Mouse (Mus musculus) left cerebral cortex, adult 2 months (tissue): Measurements from ENCODE around the gene Rnf227. TPM values are rescaled to one million over a fixed set of nuclear protein-coding genes. Genes with fewer than 3 reads are reported as not detected.
A peak's percentile ranks its signal among the peaks of the same experiment; 100 is the strongest.

Source experiments
- DNase-seq, 2 experiments: peaks; one replicate each; pipeline ENCODE4 v3.0.0; 2021 to 2022; ENCODE audit warnings: low spot score in 2 of 2, mixed read lengths in 1 of 2; ENCODE audit errors: extremely low spot score in 1 of 2
- H3K27ac ChIP-seq: fragments of 200-600 bp; 2 replicates; pipeline ENCODE4 v1.8.1; 2022
- H3K4me3 ChIP-seq: fragments of 200-600 bp; 2 replicates; pipeline ENCODE4 v1.8.1; 2022
- CTCF ChIP-seq: fragments of 200-600 bp; IDR thresholded peaks from 2 replicates; pipeline ENCODE4 v1.8.1; 2022; ENCODE audit warnings: antibody characterized with exemption, mild to moderate bottlenecking, moderate library complexity
- intact Hi-C: fragments of 180-260 bp; cut with DNase I; formaldehyde crosslinking; loops from one replicate; pipeline ENCODE4 v1.15.1; 2025
- total RNA-seq, 2 experiments: library from RNA; stranded (reverse); gene quantifications; 2 replicates each; pipeline ENCODE4 v1.2.3; 2021

The Rnf227 gene
- total RNA-seq, 2 experiments from 2014 or later, result 170 to 181 TPM

DNA sequence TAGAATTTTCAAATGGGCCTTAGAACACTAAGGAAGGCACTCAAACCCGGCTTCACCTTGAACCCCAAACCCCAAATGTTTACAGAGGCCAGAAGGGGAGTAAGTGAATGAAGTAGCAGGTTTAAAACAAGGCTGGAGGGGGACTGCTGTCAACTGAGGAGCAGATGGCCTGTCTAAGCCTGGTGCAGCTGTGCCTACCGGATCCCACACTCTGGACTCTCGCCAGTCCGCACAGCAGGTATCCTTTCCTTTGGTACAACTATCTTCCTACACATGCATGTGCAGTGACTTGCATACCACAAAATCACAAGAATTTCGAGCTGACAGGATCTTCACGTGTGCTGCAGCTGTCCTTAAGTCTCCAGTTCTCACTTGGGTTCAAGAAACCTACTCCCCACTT, 18.3 kb upstream of the Rnf227 start:
- 0 out of 2 replicates have a peak overlapping the region, but pooled peaks have one; percentile 6 for H3K27ac ChIP-seq
- no peak for TF ChIP-seq CTCF
- H3K4me3 ChIP-seq, result no peak overlapping the region; the same call in 1 of the 2 replicates
- peak in 1 of 2 experiments; percentile 57 for DNase-seq
- intact Hi-C loops, result loop anchor here (2.0 kb wide), 2 partner anchors 45 to 53 kb away; no protein-coding TSS in a partner anchor

DNA sequence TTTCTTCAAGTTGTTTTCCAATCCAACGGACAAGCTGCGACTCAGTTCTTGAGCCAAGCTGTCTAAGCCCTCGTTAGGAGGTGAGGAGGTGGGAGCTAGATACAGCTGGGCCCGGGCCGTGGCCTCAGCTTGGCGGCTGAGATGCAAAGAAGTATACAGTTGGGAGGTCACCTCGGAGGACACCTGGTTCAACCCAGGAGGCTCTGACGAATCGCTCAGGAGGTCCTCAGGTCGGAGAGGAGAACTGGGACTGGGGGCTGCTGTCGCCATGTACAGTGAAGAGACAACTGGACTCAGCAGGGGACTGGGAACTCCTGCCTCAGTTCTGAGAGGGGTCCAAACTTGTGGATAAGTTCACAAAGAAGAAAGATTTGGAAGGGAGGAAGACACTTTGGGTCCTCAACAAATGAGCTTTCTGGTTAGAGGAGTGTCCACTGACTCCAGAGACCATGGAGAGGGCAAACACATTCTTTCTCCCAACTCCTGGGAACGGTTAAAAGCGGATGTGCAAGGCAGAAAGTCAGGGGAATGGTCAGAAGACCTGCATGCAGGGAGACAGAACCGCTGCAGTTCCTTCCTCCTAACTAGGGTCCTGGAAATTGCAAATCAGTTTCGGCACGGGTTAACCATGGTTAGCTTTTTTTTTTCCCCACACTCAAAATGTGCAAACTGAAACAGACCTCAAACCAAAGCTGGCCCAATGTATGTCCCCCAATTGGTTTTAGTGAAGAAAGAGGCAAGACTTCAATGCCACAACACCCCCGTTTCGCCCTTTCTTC, 17.4 kb upstream of the Rnf227 start:
- intact Hi-C loops, result loop anchor here (2.0 kb wide), 2 partner anchors 44 to 54 kb away; no protein-coding TSS in a partner anchor
- DNase-seq, result no peak
- Histone ChIP-seq H3K27ac (peak overlapping the region; percentile 93), H3K4me3 (peak overlapping the region; percentile 84)
- no peak for TF ChIP-seq CTCF

DNA sequence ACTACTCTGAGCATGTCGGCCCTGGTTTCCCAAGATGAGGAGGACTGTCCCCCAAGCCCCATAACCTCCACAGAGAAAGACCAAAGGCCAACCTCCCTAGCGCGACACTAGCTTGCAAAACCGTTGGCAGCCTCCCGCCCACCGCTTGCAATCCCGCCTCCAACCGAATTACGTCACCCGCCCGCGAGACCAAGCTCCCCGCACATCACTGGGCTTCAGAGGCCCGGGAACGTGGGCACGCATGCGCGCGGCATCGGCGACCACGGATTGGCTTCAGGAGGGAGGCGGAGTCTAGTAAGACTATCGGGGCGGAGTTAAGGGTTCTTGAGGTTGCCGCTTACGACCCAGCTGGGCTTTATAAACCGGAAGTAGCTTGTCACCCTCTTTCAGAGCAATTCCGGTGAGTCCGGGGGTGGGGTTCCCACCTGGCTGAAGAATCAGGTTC, 16.6 kb upstream of the Rnf227 start, which contains the start of the genes Cntrob and Trappc1:
Cntrob (minus strand) TSS at position 109 of the 445 bp plus-strand sequence.
Trappc1 (plus strand) TSS at position 314 of the 445 bp plus-strand sequence.
- peak within 1 kb of the TSS; percentile 93 for H3K27ac ChIP-seq
- DNase-seq, result peak; percentile 98
- peak within 1 kb of the TSS; percentile 84 for H3K4me3 ChIP-seq
- intact Hi-C loops, result loop anchor here (2.0 kb wide), 2 partner anchors 43 to 55 kb away; no protein-coding TSS in a partner anchor
- TF ChIP-seq CTCF, result no peak

DNA sequence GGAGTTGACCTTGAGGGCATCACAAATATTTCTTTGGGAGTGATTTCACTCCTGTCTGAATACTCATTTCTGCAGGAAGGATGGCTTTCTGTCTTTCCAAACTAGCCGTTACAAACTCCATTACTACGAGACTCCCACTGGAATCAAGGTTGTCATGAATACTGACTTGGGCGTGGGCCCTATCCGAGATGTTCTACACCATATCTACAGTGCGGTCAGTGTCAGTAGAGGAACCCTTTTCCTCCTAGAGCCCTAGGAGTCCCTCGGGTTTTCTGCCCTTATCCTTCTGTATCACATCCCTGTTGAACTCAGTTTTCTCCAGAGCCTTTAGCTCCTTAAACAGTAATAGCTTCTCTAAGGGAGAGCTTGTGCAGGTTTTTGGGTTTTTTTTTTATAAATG, 15.5 kb upstream of the Rnf227 start:
- intact Hi-C loops, result no loop called here
- no peak for DNase-seq
- Histone ChIP-seq H3K4me3 (peak overlapping the region; percentile 84), H3K27ac (no peak overlapping the region)
- no peak for TF ChIP-seq CTCF

DNA sequence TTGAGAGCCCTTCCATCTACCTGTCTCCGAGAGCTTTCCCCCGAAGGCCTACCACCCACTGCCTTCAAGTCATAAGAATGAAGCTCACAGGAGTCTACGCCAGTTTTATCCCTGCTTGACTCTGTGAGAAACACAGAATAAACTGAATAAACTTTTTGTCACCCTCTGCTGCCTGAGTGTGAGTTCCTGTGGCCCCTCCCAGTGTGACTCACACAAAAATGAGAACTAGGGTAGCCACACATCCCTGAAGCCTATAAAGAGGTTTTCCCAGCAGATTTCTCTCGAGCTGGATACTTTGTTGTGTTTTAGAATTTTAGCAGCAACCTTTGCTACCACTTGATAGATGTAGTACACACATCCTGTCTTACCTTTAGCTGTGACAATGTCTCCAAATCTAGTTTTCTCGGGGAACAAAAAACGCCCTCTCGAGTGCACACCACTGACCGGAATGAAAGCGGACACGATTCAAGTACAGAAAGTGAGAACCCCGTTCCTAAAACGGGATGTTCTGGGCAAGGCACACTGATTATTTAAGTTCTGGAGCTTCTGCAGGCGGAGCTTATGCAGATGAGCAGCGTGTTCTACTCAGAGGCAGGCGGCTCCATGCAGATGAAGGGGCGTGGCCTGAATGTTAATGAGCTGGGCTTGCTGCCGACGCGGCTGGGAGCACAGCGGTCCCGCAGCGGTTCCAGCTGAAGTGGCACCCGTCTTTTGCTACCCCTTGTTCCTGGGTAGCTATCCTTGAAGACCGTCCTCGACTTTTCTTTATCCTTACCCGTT, 14.4 kb upstream of the Rnf227 start, which contains the start of gene Kcnab3:
Kcnab3 (plus strand) TSS at position 631 of the 780 bp plus-strand sequence.
- TF ChIP-seq CTCF, result no peak
- intact Hi-C loops, result no loop called here
- H3K27ac ChIP-seq, result peak within 1 kb of the TSS; percentile 89
- DNase-seq, result peak; percentile 72 to 80
- peak within 1 kb of the TSS; percentile 70 for H3K4me3 ChIP-seq

DNA sequence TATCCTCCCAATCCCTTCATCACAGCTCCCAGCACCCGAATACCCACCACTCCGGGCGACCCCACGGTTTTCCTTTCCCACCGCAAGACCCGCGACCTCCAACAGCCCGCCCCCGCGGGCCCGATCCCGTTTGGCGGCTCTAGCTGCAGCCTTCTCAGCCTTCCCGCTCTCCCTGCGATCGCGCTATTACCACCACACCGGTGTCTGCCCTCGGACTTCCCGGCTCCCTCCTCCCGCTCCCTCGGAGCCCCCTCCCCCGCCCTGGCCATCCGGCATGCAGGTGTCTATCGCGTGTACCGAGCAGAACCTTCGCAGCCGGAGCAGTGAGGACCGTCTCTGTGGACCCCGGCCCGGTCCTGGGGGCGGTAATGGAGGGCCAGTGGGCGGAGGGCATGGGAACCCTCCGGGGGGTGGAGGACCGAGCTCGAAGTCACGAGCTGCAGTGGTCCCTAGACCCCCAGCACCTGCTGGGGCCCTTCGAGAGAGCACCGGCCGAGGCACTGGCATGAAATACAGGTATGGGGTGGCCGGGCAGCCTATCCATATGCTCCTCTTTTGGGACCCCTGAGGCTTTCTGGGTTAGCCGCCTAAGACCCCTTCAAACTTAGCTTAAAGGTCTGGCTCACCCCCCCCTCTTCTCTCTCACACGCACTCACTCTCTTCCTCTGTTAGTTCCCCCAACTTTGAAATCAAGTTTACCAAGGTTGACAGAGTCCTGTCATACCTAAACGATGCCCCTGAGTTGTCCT, 13.7 kb upstream of the Rnf227 start:
- intact Hi-C loops, result no loop called here
- no peak for DNase-seq
- peak overlapping the region; percentile 70 for H3K4me3 ChIP-seq
- peak overlapping the region; percentile 89 for H3K27ac ChIP-seq
- TF ChIP-seq CTCF, result no peak

DNA sequence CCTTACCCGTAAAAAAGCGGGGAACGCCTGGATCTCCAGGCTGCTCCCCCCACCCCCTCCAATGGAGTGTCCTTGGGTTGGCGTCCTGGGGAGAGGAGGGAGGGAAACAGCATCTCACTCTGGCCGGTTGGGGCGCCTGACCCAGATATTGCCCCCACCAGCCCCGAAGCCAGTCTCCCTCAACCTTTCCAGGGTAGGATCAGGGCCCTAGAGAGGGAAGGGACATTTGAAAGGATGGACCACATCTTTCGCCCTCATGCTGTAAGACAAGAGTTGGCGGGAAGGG, 13.2 kb upstream of the Rnf227 start:
- intact Hi-C loops, result no loop called here
- no peak; the same call in 1 of the 2 replicates for TF ChIP-seq CTCF
- Histone ChIP-seq H3K27ac (peak overlapping the region; percentile 89), H3K4me3 (peak overlapping the region; percentile 70)
- no peak for DNase-seq

DNA sequence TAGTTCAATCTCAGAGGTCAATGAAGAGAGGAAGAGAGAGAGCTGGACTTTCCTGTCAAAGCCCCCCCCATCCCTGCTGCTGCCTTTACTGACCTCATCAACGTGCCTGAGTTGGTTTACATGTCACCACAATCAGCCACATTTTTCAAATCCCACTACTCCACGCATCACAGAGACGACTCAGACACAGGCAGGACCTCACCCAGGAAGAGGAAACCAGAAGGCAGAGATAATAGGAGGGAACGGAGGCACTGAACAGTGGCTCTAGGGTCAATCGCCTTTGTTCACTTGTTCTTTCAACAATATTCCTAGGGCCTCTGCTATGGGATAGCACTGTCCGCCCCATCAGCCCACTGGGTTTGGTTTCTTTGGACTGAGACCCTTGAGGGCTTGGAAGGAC, 12.6 kb upstream of the Rnf227 start:
- Histone ChIP-seq H3K27ac (no peak overlapping the region; the same call in 1 of the 2 replicates), H3K4me3 (no peak overlapping the region; the same call in 1 of the 2 replicates)
- intact Hi-C loops, result no loop called here
- TF ChIP-seq CTCF, result no peak
- DNase-seq, result no peak

DNA sequence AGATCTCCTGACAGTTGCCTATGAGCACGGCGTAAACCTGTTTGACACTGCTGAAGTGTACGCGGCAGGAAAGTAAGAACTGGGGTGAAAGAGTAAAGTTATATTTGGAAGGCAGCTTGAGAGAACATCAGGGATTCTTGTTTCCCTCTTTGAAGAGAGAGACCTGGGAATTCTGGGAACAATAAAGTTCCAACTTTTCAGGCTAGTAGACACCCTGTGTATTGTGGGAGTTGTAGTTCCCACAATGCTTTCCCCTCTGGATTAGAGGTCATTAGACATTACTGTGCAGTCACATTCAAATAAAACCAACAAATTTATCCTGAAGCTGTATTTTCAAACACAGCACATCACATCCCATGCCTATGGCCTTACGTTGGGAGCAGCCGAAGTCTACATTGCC, 11.7 kb upstream of the Rnf227 start:
- Histone ChIP-seq H3K27ac (no peak overlapping the region), H3K4me3 (no peak overlapping the region)
- no peak for DNase-seq
- TF ChIP-seq CTCF, result no peak
- intact Hi-C loops, result no loop called here

DNA sequence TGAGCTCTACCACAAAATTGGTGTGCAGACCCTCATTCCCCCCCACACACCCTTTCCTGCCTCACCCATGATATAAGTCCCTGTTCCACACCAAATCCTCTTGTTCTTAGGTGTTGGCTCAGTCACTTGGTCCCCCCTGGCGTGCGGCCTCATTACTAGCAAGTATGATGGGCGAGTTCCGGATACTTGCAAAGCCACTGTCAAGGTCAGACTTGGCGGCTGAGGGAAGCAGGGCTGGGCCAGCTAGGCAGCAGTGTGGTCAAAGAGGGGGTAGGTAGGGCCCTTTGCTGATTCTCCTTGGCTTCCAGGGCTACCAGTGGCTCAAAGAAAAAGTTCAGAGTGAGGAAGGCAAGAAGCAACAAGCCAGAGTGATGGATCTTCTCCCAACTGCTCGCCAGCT, 9.1 kb upstream of the Rnf227 start:
- Histone ChIP-seq H3K4me3 (no peak overlapping the region), H3K27ac (no peak overlapping the region)
- TF ChIP-seq CTCF, result no peak
- no peak for DNase-seq
- intact Hi-C loops, result no loop called here

DNA sequence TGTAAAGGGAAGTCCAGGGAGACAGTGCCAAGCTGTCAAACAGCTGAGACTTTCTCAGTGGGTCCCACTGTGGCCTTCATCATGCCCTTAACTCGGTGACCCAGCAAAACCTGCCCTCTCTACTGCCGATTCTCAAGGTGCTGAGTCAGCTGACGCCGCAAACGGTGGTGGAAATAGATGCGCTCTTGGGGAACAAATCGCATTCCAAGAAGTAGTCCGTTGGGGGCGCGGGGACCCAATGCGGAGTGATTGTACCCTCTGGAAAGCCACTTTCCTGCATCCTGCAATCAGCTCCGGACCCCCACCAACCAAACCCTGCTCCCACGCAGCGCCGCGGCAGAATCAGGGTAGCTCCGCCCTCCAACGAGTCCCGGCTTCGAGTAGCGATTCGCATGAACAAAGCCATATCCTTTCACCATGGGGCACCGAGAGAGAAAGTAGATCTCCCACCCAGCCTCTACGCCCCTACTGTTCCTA, 8.3 kb upstream of the Rnf227 start:
- intact Hi-C loops, result no loop called here
- no peak for TF ChIP-seq CTCF
- Histone ChIP-seq H3K27ac (peak overlapping the region; percentile 78), H3K4me3 (peak overlapping the region; percentile 57)
- peak; percentile 75 to 76 for DNase-seq
